Mouse (Mus musculus) intestine, embryonic 15.5 days (tissue): Measurements from ENCODE around the gene Fbxl22. TPM values are rescaled to one million over a fixed set of nuclear protein-coding genes. Genes with fewer than 3 reads are reported as not detected.

Experiments
- ATAC-seq: fragments of 200-750 bp; cut with Nextera tagmentation; 2 replicates; pipeline ENCODE4 v1.8.0; 2017; ENCODE audit warnings: moderate TSS enrichment, moderate library complexity
- H3K27ac ChIP-seq: fragments of 300-500 bp; sonication (generic); 2 replicates; pipeline ENCODE4 v1.5.1; 2015; ENCODE audit warnings: mild to moderate bottlenecking, inconsistent platforms
- H3K27me3 ChIP-seq: fragments of 300-500 bp; sonication (generic); replicated peaks from 2 replicates; pipeline ENCODE4 v1.6.1; 2015; ENCODE audit warnings: inconsistent platforms
- H3K36me3 ChIP-seq: fragments of 300-500 bp; sonication (generic); 2 replicates; pipeline ENCODE4 v1.6.1; 2015; ENCODE audit warnings: inconsistent platforms
- H3K4me1 ChIP-seq: fragments of 300-500 bp; sonication (generic); replicated peaks from 2 replicates; pipeline ENCODE4 v1.6.1; 2015; ENCODE audit warnings: inconsistent platforms
- H3K4me2 ChIP-seq: fragments of 300-500 bp; sonication (generic); replicated peaks from 2 replicates; pipeline ENCODE4 v1.6.1; 2015; ENCODE audit warnings: mild to moderate bottlenecking, inconsistent platforms
- H3K4me3 ChIP-seq: fragments of 300-500 bp; sonication (generic); replicated peaks from 2 replicates; pipeline ENCODE4 v1.5.1; 2015; ENCODE audit warnings: inconsistent platforms
- H3K9ac ChIP-seq: fragments of 300-500 bp; sonication (generic); 2 replicates; pipeline ENCODE4 v1.6.1; 2015; ENCODE audit warnings: inconsistent platforms
- H3K9me3 ChIP-seq: fragments of 300-500 bp; sonication (generic); 2 replicates; pipeline ENCODE4 v1.6.1; 2016; ENCODE audit warnings: inconsistent platforms
- WGBS: fragments of 180-500 bp; shearing (Covaris S2); methylation state at CpG from one replicate; pipeline ENCODE4 v1.1.7; 2015; 5-methylcytosine and 5-hydroxymethylcytosine counted together
- polyA plus RNA-seq: library from polyadenylated mRNA; unstranded; fragments of >200 nt; fragmentation: Nextera tagmentation; extraction: Ambion mirVana; gene quantifications from 2 replicates; pipeline ENCODE4 v1.2.1, GENCODE M21; 2015

Fbxl22 gene
- 12.8 and 12.9 TPM in 2 replicates for polyA plus RNA-seq

- peak; percentile 50 for ATAC-seq
- no peaks in the 10 kb centered on the region for H3K27me3 ChIP-seq
- peak within 1 kb of the TSS; percentile 98 for H3K27ac ChIP-seq
- 36% methylated on average over 17 of the region's 17 CpGs for WGBS
- no peaks in the 10 kb centered on the region for H3K9me3 ChIP-seq
- peak within 1 kb of the TSS; percentile 95 for H3K4me2 ChIP-seq
- H3K9ac ChIP-seq, result peak within 1 kb of the TSS; percentile 27; the same call in 1 of the 2 replicates
- H3K36me3 ChIP-seq, result peaks cover 19% of the 10 kb centered on the region
- H3K4me1 ChIP-seq, result peaks cover 23% of the 10 kb centered on the region
- H3K4me3 ChIP-seq, result peak within 1 kb of the TSS; percentile 7; the same call in 1 of the 2 replicates
These were observed at the start of gene Fbxl22 for GRCm38 (mm10) chr9:66514256-66514770. TSS of gene Fbxl22 (minus strand) at chr9:66514593.

DNA sequence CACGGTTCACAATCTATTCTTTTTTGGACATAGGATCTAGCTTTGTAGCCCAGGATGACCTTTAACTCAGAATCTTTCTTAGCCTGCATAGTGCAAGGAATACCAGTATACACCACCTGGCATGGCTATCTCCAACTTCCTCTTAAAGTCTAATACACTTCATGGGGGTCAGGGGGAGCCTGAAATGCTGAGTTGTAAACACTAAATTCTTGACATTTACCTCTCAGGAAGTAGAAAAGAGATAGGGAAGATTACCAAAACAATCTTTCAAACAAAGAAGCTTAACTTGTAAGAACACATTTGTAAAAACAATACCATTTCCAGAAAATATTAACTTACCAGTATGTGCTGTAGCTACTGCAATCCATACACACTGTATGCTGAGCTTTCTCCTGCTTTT lies 47.8 kb upstream of the Fbxl22 start:
- Histone ChIP-seq H3K9ac (no peak overlapping the region), H3K27ac (no peak overlapping the region), H3K4me3 (no peak overlapping the region), H3K4me1 (peaks cover 5% of the 10 kb centered on the region; the same call in 1 of the 2 replicates), H3K36me3 (no peaks in the 10 kb centered on the region), H3K27me3 (no peaks in the 10 kb centered on the region), H3K4me2 (no peak overlapping the region), H3K9me3 (no peaks in the 10 kb centered on the region)
- ATAC-seq, result no peak
- 47% methylated on average over 1 of the region's 1 CpGs for WGBS

- 90% methylated on average over 2 of the region's 2 CpGs for WGBS
- Histone ChIP-seq H3K27me3 (no peaks in the 10 kb centered on the region), H3K36me3 (no peaks in the 10 kb centered on the region), H3K9me3 (no peaks in the 10 kb centered on the region), H3K4me1 (peaks cover 5% of the 10 kb centered on the region; the same call in 1 of the 2 replicates), H3K4me2 (no peak overlapping the region), H3K27ac (no peak overlapping the region), H3K4me3 (no peak overlapping the region), H3K9ac (no peak overlapping the region)
- no peak for ATAC-seq
These were observed 47.1 kb upstream of the Fbxl22 start for GRCm38 (mm10) chr9:66561496-66561895.

DNA sequence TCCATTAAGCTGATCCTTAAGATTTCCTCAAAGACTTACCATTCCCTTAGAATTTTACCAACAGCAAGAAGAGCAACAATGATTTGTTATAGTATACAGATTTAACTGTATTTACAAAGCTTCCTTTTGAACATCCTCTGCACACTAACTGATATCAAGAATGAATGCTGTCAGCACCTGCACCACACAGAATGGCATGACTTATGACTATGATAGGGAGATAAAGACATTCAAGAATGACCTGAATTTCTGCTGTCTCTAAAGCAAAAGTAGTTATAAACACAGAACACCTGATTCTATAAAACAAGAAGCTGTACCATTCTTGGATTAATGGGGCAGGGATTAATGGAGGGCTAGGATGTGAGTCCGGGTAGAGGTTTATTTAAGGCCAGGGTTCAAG lies 46.3 kb upstream of the Fbxl22 start:
- Histone ChIP-seq H3K9me3 (no peaks in the 10 kb centered on the region), H3K36me3 (no peaks in the 10 kb centered on the region), H3K4me3 (no peak overlapping the region), H3K27ac (no peak overlapping the region), H3K4me1 (peaks cover 5% of the 10 kb centered on the region; the same call in 1 of the 2 replicates), H3K4me2 (no peak overlapping the region), H3K9ac (no peak overlapping the region), H3K27me3 (no peaks in the 10 kb centered on the region)
- ATAC-seq, result no peak
- 48% methylated on average over 1 of the region's 1 CpGs for WGBS

- Histone ChIP-seq H3K36me3 (no peaks in the 10 kb centered on the region), H3K4me1 (peaks cover 5% of the 10 kb centered on the region; the same call in 1 of the 2 replicates)
- WGBS, result 12% methylated on average over 2 of the region's 2 CpGs
These were observed 45.9 kb upstream of the Fbxl22 start for GRCm38 (mm10) chr9:66560295-66560694.

GRCm38 (mm10) chr9:66558971-66559370 lies 44.6 kb upstream of the Fbxl22 start:
- H3K27ac ChIP-seq, result 0 out of 2 replicates have a peak overlapping the region, but pooled peaks have one; percentile 36
- ATAC-seq, result no peak

More at GRCm38 (mm10) chr9:66560295-66560694, 45.9 kb upstream of the Fbxl22 start:
- Histone ChIP-seq H3K9ac (no peak overlapping the region), H3K9me3 (no peaks in the 10 kb centered on the region), H3K27me3 (no peaks in the 10 kb centered on the region), H3K4me3 (no peak overlapping the region), H3K4me2 (no peak overlapping the region), H3K27ac (no peak overlapping the region)
- ATAC-seq, result peak; percentile 70; the same call in 1 of the 2 replicates

DNA sequence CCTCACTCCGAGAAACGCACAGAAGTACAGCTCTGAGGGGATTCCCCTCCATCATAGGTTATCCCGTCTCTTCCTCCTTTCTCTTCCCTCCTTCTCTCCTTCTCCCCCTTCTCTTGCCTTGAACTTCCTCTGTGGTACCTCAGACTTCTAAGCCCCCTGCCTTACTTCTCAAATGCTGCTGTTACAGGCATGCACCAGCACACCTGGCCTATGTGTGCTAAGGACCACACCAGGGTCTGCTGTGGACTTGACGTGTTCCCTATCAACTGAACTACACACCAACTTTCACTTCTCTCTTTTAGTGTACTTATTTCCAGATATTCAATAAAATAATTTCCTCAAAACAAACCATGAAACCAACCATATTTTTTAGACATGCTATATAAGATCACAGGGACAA lies 28.4 kb upstream of the Fbxl22 start:
- H3K36me3 ChIP-seq, result peaks cover 30% of the 10 kb centered on the region
- no peaks in the 10 kb centered on the region for H3K27me3 ChIP-seq
- no peak for ATAC-seq

More at GRCm38 (mm10) chr9:66558971-66559370, 44.6 kb upstream of the Fbxl22 start:
- peaks cover 5% of the 10 kb centered on the region; the same call in 1 of the 2 replicates for H3K4me1 ChIP-seq
- H3K9ac ChIP-seq, result no peak overlapping the region
- H3K27me3 ChIP-seq, result no peaks in the 10 kb centered on the region
- no peak overlapping the region for H3K4me3 ChIP-seq
- H3K4me2 ChIP-seq, result no peak overlapping the region
- no peaks in the 10 kb centered on the region for H3K36me3 ChIP-seq
- WGBS, result 95% methylated on average over 4 of the region's 4 CpGs
- no peaks in the 10 kb centered on the region for H3K9me3 ChIP-seq

DNA sequence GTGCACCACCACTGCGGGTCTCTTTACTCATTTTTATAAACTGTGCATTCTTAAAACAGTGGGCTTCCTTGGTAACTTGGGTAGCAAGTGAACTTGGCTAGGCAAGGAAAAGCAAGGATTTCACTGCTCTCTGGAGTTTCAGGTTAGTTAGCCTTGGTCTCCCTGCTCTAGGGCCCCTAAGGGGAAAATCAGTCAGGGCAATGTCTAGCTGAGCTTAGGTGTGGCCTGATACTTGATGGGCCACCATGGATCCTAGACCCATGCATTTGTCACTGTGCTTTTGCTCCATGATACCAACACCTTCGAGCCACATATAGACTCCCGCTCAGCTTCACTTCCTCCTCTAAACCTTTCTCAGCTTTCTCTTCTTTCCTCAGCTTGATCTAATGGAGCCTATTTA lies 7.2 kb upstream of the Fbxl22 start:
- no peak for ATAC-seq
- Histone ChIP-seq H3K27ac (no peak overlapping the region), H3K4me1 (no peaks in the 10 kb centered on the region), H3K4me2 (no peak overlapping the region), H3K9ac (no peak overlapping the region), H3K4me3 (no peak overlapping the region), H3K27me3 (no peaks in the 10 kb centered on the region), H3K9me3 (no peaks in the 10 kb centered on the region), H3K36me3 (peaks cover 32% of the 10 kb centered on the region; the same call in 1 of the 2 replicates)
- 93% methylated on average over 3 of the region's 3 CpGs for WGBS

More for the DNA sequence above, 28.4 kb upstream of the Fbxl22 start:
- Histone ChIP-seq H3K9ac (no peak overlapping the region), H3K9me3 (no peaks in the 10 kb centered on the region), H3K4me1 (no peaks in the 10 kb centered on the region), H3K4me3 (no peak overlapping the region), H3K27ac (no peak overlapping the region), H3K4me2 (no peak overlapping the region)
- WGBS, result 79% methylated on average over 4 of the region's 4 CpGs

DNA sequence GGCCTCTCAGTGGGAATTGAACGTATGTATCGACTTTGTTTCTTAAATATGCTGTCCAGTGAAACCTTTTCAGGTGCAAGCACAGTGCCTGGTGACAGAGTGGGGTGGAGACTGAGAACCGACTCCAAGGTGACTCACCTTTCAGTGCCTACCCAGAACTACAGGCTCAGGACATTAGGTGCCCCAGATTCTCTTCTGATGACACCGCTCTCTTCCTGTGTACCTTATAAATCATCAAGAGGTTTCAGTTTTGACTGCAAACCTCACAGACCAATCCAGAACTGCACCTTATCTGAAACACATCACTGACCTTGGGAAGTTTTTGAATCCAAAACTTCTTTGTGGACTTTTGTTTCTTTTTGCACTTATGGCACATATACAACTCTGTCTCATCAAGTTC lies 5.9 kb upstream of the Fbxl22 start:
- Histone ChIP-seq H3K4me2 (no peak overlapping the region), H3K4me1 (no peaks in the 10 kb centered on the region), H3K9ac (no peak overlapping the region), H3K4me3 (no peak overlapping the region), H3K36me3 (peaks cover 35% of the 10 kb centered on the region), H3K27ac (no peak overlapping the region), H3K27me3 (no peaks in the 10 kb centered on the region), H3K9me3 (no peaks in the 10 kb centered on the region)
- ATAC-seq, result no peak
- 98% methylated on average over 4 of the region's 4 CpGs for WGBS

- WGBS, result 71% methylated on average over 5 of the region's 5 CpGs
- ATAC-seq, result no peak
- Histone ChIP-seq H3K36me3 (peaks cover 30% of the 10 kb centered on the region), H3K27me3 (no peaks in the 10 kb centered on the region), H3K4me2 (no peak overlapping the region), H3K27ac (no peak overlapping the region), H3K4me3 (no peak overlapping the region), H3K9me3 (no peaks in the 10 kb centered on the region), H3K4me1 (peaks cover 10% of the 10 kb centered on the region), H3K9ac (no peak overlapping the region)
These were observed 4.5 kb upstream of the Fbxl22 start for GRCm38 (mm10) chr9:66518901-66519300.

DNA sequence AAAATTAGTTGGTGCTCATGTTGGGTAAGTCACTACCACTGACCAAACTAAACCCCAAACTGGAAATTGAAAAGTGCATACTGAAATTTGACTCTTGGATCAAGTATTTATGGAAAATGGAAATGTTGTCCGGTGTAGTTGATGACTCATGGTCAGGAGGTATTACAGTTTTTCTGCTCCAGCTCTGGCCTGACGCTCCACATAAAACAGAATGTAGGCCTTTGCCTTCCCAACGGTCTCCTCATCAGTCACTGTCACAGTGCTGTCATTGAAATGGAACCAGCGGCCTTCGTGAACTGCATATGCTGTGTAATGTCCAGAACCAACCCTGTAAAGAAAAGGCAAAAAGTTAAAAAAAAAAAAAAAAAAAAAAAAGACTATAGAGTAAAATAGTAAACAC lies 3.9 kb upstream of the Fbxl22 start:
- WGBS, result 84% methylated on average over 5 of the region's 5 CpGs
- H3K4me2 ChIP-seq, result no peak overlapping the region
- H3K4me1 ChIP-seq, result peaks cover 14% of the 10 kb centered on the region
- no peaks in the 10 kb centered on the region for H3K27me3 ChIP-seq
- no peak overlapping the region for H3K4me3 ChIP-seq
- no peak overlapping the region for H3K27ac ChIP-seq
- no peak overlapping the region for H3K9ac ChIP-seq
- ATAC-seq, result no peak
- H3K9me3 ChIP-seq, result no peaks in the 10 kb centered on the region
- H3K36me3 ChIP-seq, result peaks cover 30% of the 10 kb centered on the region

- Histone ChIP-seq H3K4me2 (no peak overlapping the region), H3K9me3 (no peaks in the 10 kb centered on the region), H3K9ac (no peak overlapping the region), H3K36me3 (peaks cover 30% of the 10 kb centered on the region), H3K4me1 (peaks cover 14% of the 10 kb centered on the region), H3K27me3 (no peaks in the 10 kb centered on the region), H3K27ac (no peak overlapping the region), H3K4me3 (no peak overlapping the region)
- ATAC-seq, result no peak
- 92% methylated on average over 10 of the region's 10 CpGs for WGBS
These were observed 3.4 kb upstream of the Fbxl22 start for GRCm38 (mm10) chr9:66517746-66518145.
